Mouse (Mus musculus) v-Abl transformed pro-B cells (cell line): ENCODE measurements around the gene Mgarp.
"Not testable (repeated sequence)": the region's sequence is repeated elsewhere in the genome, so short reads cannot be mapped to it uniquely, and the experiment has no call there.

ENCODE experiments used
- in situ Hi-C, 2 experiments: fragments of 400-800 bp; cut with MboI; formaldehyde crosslinking; loops; one replicate each; pipeline ENCODE4 v1.15.1; 2025; ENCODE audit not compliant: unreplicated experiment in 2 of 2

Gene Mgarp

DNA sequence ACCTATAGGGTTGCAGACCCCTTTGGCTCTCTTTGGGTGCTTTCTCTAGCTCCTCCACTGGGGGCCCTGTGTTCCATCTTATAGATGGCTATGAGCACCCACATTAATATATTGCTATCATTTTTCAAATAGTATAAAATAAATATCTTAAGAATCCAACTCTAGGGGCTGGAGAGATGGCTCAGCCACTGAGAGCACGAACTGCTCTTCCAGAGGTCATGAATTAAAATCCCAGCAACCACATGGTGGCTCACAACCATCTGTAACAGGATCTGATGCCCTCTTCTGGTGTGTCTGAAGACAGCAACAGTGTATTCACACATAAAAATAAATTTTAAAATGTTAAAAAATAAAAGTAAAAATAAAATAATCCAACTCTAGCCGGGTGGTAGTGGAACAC lies 51.5 kb downstream of the Mgarp start:
- in situ Hi-C loops = not testable (repeated sequence)

DNA sequence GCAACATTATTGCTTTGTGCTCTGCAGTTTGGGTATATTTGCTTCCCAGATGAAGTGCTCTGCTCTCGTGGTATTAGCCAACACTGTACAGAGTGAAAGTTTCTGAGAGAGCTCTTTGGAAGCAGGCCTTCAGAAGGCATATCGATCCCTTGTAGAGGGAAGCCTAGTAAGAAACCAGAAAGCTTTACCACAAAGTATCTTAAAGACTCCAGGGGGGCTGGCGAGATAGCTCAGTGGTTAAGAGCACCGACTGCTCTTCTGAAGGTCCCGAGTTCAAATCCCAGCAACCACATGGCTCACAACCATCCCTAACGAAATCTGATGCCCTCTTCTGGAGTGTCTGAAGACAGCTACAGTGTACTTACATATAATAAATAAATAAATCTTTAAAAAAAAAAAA lies 52.4 kb downstream of the Mgarp start:
- in situ Hi-C loops = not testable (repeated sequence)

- in situ Hi-C loops = no loop called here
Measured at GRCm38 (mm10) chr3:51343260-51343659, 53.3 kb downstream of the Mgarp start.

DNA sequence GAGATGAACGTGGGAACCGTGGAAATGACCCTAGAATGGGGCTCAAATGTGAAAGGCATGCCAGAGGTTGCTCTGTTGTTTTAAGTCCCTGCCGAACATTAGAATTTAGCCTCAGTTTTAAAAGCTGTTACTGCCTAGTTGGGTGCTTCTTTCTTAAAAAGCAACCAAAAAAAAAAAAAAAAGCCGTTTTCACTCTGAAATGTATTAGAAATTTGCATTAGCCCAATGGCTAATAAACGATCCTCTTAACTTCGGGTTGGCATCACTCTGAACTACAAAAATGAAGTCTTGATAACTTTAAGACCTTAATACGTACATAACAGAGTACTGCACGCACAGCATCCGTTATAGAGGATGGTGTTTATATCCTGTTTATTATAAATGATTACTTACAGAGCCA lies 54.4 kb downstream of the Mgarp start:
- in situ Hi-C loops = no loop called here

DNA sequence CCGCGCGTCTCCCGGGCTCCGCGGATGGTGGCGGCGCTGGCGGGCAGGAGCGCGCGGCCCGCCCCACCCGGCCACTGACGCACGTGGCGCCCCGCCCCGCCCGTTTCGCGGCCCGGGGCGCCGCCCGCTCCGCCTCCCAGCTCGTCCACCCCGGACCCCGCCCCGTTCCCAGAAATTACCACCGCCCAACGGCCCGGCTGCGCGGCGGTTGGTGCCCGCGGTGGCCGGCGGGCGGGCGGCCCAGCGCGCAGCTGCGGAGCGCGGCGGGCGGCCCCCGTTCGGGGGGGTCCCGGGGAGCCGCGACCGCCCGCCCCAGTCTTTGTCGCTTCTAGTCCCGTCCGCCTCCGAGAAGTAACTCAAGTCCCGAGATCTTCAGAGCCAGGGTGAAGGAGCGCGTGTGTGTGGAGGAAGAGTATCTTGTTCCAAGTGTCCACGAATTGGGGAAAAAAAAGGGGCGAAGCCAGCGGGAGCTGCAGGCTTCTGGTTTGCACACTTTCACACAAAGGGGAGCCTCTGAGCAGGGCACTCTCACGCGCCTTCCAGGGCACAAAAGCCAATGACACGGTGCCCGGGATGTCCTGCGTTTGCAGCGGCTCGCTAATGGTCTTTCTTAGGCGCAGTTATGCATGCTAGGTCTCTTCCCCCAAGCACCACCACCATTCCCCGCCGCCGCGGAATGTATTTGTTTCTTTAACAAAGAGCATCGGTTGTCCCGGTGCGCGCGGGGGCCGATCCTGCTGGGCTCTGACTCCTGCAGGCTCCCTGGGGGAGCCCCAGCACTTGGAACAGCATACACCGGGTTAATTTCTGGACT lies 55.1 kb downstream of the Mgarp start:
- in situ Hi-C loops = no loop called here

DNA sequence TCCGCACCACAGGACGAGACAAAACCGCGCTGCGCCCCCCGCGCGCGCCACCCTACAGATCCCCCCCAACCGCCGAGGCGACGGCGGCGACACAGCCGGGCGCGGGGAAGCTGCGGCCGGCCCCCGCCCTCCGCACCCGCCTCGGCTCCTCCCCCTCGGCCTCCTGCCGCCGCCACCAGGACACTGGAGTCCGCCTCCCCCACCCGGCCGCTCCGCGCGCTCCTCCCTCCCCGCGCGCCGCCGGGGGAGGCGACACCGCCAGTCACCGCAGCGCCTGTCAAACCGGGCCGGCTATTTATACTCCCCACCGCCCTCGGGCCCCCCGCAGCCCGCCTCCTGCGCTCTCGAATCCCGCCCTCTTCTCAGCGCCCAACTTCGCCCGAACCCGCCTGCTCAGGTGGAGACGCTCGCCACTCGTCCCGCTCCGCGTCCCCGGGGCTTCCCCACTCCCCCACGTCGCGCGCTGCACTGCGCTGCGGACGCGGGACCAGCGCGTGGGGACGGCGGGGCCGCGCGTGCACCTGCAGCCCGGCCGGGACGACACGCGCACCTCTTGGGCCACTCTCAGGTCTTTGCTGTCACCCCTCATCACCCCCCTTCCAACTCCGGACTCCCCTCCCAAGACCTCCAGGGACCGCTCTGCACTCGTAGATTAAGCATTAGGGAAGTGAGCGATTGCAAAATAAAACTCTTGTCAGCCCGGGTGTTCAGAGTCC lies 55.8 kb downstream of the Mgarp start, which contains the start of gene Elf2:
TSS of gene Elf2 (minus strand) at position 112 of the 716 bp plus-strand sequence.
- in situ Hi-C loops = no loop called here

GRCm38 (mm10) chr3:51339734-51340551 lies 56.6 kb downstream of the Mgarp start:
- in situ Hi-C loops = no loop called here

DNA sequence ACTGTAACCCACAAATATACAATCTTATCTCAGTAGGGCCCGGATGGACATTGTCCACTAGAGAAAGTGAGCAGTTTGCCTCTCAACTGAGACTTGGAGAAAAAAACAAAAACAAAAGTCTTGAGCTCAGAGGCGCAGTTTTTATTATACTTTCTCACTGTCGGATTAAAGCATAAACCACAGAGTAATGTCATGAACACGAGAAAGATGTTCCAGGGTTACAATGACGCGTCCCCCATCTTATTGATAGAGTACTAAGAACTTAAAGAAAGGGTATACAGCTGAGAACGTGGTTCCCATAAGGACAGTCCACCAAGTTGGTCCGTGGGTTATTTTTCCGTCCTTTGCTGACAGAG lies 57.2 kb downstream of the Mgarp start:
- in situ Hi-C loops = no loop called here
